Mouse (Mus musculus) CH12.LX (cell line): ENCODE data around the gene She.

Experiments used
- CTCF ChIP-seq, 2 experiments: IDR thresholded peaks in 1 of 2; conservative IDR thresholded peaks in 1 of 2; 2 replicates each; pipeline ENCODE4 v1.5.1; 2011 to 2012; ENCODE audit warnings: low read depth in 2 of 2, low read length in 2 of 2, improper control_type of control experiment in 1 of 2, inconsistent platforms in 1 of 2, mild to moderate bottlenecking in 1 of 2, moderate library complexity in 1 of 2
- E2F4 ChIP-seq: IDR thresholded peaks from 2 replicates; pipeline ENCODE4 v1.6.1; 2011; ENCODE audit warnings: low read depth, low read length, improper control_type of control experiment; ENCODE audit not compliant: insufficient replicate concordance
- GABPA ChIP-seq: IDR thresholded peaks from 2 replicates; pipeline ENCODE4 v1.6.1; 2012; ENCODE audit warnings: low read depth, low read length, improper control_type of control experiment, inconsistent platforms; ENCODE audit not compliant: insufficient replicate concordance
- HCFC1 ChIP-seq: IDR thresholded peaks from 2 replicates; pipeline ENCODE4 v1.6.1; 2012; ENCODE audit warnings: low read depth, mild to moderate bottlenecking, inconsistent platforms, low read length, improper control_type of control experiment
- MAFK ChIP-seq: IDR thresholded peaks from 2 replicates; pipeline ENCODE4 v1.6.1; 2011; ENCODE audit warnings: low read length, improper control_type of control experiment; ENCODE audit not compliant: insufficient replicate concordance
- MYC ChIP-seq: IDR thresholded peaks from 2 replicates; pipeline ENCODE4 v1.6.1; 2011; ENCODE audit warnings: low read depth, mild to moderate bottlenecking, improper control_type of control experiment, low read length
- PAX5 ChIP-seq: IDR thresholded peaks from 2 replicates; pipeline ENCODE4 v1.6.1; 2012; ENCODE audit warnings: low read length, inconsistent platforms, mixed read lengths
- POLR2A ChIP-seq: IDR thresholded peaks from 2 replicates; pipeline ENCODE4 v1.6.1; 2011; ENCODE audit warnings: low read depth, mild to moderate bottlenecking, improper control_type of control experiment, low read length
- SIN3A ChIP-seq: IDR thresholded peaks from 2 replicates; pipeline ENCODE4 v1.6.1; 2012; ENCODE audit warnings: low read length, improper control_type of control experiment, inconsistent platforms
- UBTF ChIP-seq: IDR thresholded peaks from 2 replicates; pipeline ENCODE4 v1.6.1; 2012; ENCODE audit warnings: low read depth, mild to moderate bottlenecking, inconsistent platforms, low read length, improper control_type of control experiment, moderate library complexity
- ZC3H11A ChIP-seq: IDR thresholded peaks from 2 replicates; pipeline ENCODE4 v1.6.1; 2012; ENCODE audit warnings: low read depth, mild to moderate bottlenecking, inconsistent platforms, low read length, improper control_type of control experiment

GRCm38 (mm10) chr3:89889841-89890430 is 58.8 kb downstream of the She start:
- no peak for TF ChIP-seq PAX5
- TF ChIP-seq MAFK, result no peak
- TF ChIP-seq CTCF (conservative IDR thresholded peaks at IDR 0.05 in 1 of 2, IDR thresholded peaks at IDR 0.05 in 1 of 2; ENCODE audit: low read depth in 2 of 2, low read length in 2 of 2), result no peak
- TF ChIP-seq POLR2A, result no peak
- no peak for TF ChIP-seq E2F4
- TF ChIP-seq ZC3H11A, result no peak
- TF ChIP-seq HCFC1, result no peak
- TF ChIP-seq MYC, result no peak
- no peak for TF ChIP-seq GABPA
- TF ChIP-seq SIN3A, result no peak
- no peak for TF ChIP-seq UBTF
